Mouse (Mus musculus) midbrain, embryonic 14.5 days (tissue): ENCODE data around the gene Spata33. TPM values are rescaled to one million over a fixed set of nuclear protein-coding genes. Genes with fewer than 3 reads are reported as not detected.

ENCODE experiments used
- ATAC-seq: fragments of 200-750 bp; cut with Nextera tagmentation; 2 replicates; pipeline ENCODE4 v1.8.0; 2017; ENCODE audit warnings: moderate number of reproducible peaks, moderate library complexity; ENCODE audit not compliant: low FRiP score, low TSS enrichment
- DNase-seq: peaks from one replicate; pipeline ENCODE4 v3.0.0-alpha.2; 2015
- H3K27ac ChIP-seq: fragments of 300-500 bp; sonication (generic); replicated peaks from 2 replicates; pipeline ENCODE4 v1.5.1; 2014; ENCODE audit warnings: mild to moderate bottlenecking, low read depth, low read length, moderate library complexity
- H3K27me3 ChIP-seq: fragments of 300-500 bp; sonication (generic); 2 replicates; pipeline ENCODE4 v1.6.1; 2014; ENCODE audit warnings: low read length, control low read depth, mixed read lengths; ENCODE audit not compliant: control insufficient read depth, insufficient read depth
- H3K36me3 ChIP-seq: fragments of 300-500 bp; sonication (generic); 2 replicates; pipeline ENCODE4 v1.6.1; 2014; ENCODE audit warnings: low read length, control low read depth; ENCODE audit not compliant: control insufficient read depth, insufficient read depth
- H3K4me1 ChIP-seq: fragments of 300-500 bp; sonication (generic); 2 replicates; pipeline ENCODE4 v1.6.1; 2014; ENCODE audit warnings: mild to moderate bottlenecking, antibody characterized with exemption, low read length, control low read depth; ENCODE audit not compliant: control insufficient read depth, insufficient read depth
- H3K4me2 ChIP-seq: fragments of 300-500 bp; sonication (generic); 2 replicates; pipeline ENCODE4 v1.6.1; 2014; ENCODE audit warnings: mild to moderate bottlenecking, low read length, moderate library complexity
- H3K4me3 ChIP-seq: fragments of 300-500 bp; sonication (generic); replicated peaks from 2 replicates; pipeline ENCODE4 v1.5.1; 2014; ENCODE audit warnings: low read depth, low read length
- H3K9ac ChIP-seq: fragments of 300-500 bp; sonication (generic); replicated peaks from 2 replicates; pipeline ENCODE4 v1.6.1; 2014; ENCODE audit warnings: mild to moderate bottlenecking, low read length, moderate library complexity
- H3K9me3 ChIP-seq: fragments of 300-500 bp; sonication (generic); 2 replicates; pipeline ENCODE4 v1.6.1; 2016; ENCODE audit warnings: low read length, control low read depth, mixed read lengths; ENCODE audit not compliant: control insufficient read depth
- WGBS: fragments of 180-500 bp; shearing (Covaris S2); extraction: QIAGEN DNeasy Blood & Tissue Kit; methylation state at CpG from one replicate; pipeline ENCODE4 v1.1.7; 2014; 5-methylcytosine and 5-hydroxymethylcytosine counted together
- polyA plus RNA-seq: library from polyadenylated mRNA; unstranded; fragments of >200 nt; fragmentation: Nextera tagmentation; extraction: Ambion mirVana; gene quantifications from 2 replicates; pipeline ENCODE4 v1.2.1, GENCODE M21; 2014

Spata33 gene
- polyA plus RNA-seq = 5.3 and 6.9 TPM in 2 replicates

DNA sequence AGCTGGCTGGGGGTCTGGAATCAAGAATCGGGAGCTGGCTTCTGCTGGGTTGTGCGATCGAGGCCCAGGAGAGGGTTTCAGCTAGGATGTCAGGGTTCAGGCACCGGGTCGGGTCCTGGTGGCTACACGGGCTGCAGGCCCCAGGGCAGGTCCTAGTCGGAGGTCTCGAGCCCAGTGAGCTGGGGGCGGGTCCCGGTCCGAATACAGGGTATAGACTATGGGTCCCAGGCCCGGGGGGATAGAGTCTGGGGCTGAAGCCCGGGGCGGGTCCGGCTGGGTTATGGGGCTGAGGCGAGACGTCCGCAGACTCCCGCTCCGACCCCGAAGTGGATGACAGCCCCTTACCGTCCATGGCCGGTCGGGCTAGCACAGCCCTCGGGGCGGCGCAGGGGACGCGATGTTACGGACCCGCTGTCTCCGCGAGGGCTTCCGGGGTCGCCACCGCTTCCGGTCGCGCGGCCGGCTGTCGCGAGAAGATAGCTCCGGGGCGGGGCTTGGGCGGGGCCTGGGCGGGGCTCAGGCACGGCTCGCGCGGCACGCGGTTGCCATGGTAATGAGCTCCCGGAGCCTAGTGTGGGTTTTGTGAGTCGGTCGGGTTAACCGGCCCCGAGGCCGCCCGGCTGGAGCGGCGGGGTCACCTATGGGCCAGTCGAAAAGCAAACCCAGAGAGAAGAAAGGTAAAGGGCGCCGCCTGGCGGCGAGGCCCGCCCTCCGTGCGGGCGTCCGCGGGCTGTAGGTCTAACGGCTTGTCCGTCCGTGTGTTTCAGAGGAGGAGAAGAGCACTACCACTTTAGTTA is at the start of gene Spata33, which contains the start of gene Chmp1a:
Gene Spata33 (plus strand): TSS at position 512 of the 797 bp plus-strand sequence.
Gene Chmp1a (minus strand): TSS at position 443 of the 797 bp plus-strand sequence.
- Histone ChIP-seq H3K9me3 (no peaks in the 10 kb centered on the region), H3K27ac (peak within 1 kb of the TSS; percentile 66), H3K27me3 (no peaks in the 10 kb centered on the region), H3K4me1 (peaks cover 16% of the 10 kb centered on the region), H3K4me3 (peak within 1 kb of the TSS; percentile 94), H3K9ac (peak within 1 kb of the TSS; percentile 95), H3K36me3 (peaks cover 27% of the 10 kb centered on the region), H3K4me2 (peak within 1 kb of the TSS; percentile 93)
- ATAC-seq (peak; percentile 93), DNase-seq (peak; percentile 97)
- under 1% methylated on average over 75 of the region's 76 CpGs for WGBS

DNA sequence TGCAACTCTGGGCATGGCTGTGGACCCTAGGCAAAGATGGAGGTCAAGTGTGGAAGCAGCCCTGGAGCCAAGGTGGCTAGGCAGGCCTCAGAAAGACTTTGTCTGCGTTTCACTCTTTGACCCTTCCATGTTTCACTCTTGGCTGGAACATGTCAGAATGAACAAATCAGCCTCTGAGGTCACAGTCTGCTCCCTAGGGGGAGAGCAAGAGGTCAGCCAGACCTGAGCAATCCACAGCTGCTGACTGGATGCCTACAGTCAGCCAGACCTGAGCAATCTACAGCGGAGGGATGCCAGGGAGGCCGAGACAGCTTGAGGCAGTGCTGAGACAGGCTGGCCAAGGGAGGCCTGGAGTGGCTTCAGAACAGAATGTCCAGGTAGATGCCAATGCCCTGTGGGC is 31.2 kb upstream of the Spata33 start:
- no peaks in the 10 kb centered on the region for H3K36me3 ChIP-seq
- WGBS = 84% methylated on average over 3 of the region's 3 CpGs
- no peaks in the 10 kb centered on the region for H3K4me1 ChIP-seq
- no peak overlapping the region for H3K4me3 ChIP-seq
- no peak overlapping the region for H3K4me2 ChIP-seq
- H3K27ac ChIP-seq = no peak overlapping the region
- no peaks in the 10 kb centered on the region for H3K27me3 ChIP-seq
- DNase-seq (no peak), ATAC-seq (no peak)
- no peaks in the 10 kb centered on the region; the same call in 1 of the 2 replicates for H3K9me3 ChIP-seq
- H3K9ac ChIP-seq = no peak overlapping the region

DNA sequence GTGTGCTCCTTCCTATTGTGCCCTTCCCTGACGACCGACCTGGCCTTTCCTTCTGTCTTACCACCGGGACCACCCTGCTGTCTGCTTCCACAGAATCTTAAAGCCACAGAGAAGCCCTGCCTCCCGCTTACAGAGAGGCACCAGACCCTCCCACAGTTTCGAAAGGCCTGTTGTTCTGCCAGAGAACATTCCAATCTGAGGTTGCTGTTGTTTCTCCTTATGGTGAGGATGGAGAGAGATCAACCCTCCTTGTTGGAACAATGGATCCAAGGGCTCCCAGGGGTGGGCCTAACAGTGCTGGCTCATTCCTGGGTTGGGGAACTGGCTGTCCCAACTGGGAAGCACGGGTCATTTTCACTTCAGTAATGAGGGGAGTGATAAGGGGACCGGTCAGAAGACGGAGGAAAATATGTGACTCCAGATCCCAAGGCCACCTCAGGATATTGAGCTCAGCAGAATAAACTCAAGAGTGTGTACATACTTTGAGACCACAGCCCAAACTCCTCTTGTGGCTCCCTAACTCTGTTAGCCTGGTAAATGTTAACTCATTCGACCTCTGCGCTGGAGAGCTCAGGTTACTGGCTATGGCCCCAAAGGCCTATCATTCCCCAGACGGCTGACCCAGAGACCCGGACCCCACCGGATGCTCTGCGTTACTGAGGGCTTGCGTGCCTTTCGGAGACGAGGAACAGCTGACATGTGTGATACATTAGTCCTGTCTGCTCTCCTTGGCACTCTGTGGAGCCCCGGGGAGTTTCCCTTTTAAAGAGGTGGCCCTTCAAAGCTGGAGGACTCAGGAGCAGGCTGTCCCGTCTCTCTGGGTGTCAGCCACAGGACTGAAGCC is 26.8 kb upstream of the Spata33 start, which contains the start of gene Dpep1:
Gene Dpep1 (plus strand): TSS at position 677 of the 844 bp plus-strand sequence.
- no peak for ATAC-seq
- 61% methylated on average over 19 of the region's 19 CpGs for WGBS

DNA sequence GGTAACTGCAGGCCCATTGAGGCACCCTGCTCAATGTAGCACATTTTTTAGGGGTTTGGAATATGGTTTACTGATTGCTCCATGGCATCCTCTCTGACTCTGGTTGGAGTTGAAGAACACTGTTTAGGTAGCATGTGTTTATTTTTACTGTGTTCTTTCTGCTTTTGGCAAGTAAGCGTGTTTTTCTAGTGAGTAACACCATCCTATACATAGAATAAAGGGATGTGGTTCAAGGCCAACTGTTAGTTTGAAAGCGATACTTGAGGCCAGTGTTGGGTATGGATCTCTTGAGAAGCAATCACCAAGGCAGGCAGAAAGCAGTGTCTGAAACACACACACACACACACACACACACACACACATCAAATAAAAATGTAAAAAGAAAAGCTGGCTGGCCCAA is 24.6 kb upstream of the Spata33 start:
- H3K4me2 ChIP-seq = no peak overlapping the region
- DNase-seq = no peak
- H3K27me3 ChIP-seq = no peaks in the 10 kb centered on the region
- H3K27ac ChIP-seq = no peak overlapping the region
- 92% methylated on average over 2 of the region's 2 CpGs for WGBS
- no peaks in the 10 kb centered on the region for H3K4me1 ChIP-seq
- H3K9me3 ChIP-seq = no peaks in the 10 kb centered on the region
- H3K36me3 ChIP-seq = no peaks in the 10 kb centered on the region
- no peak for ATAC-seq
- H3K4me3 ChIP-seq = no peak overlapping the region
- no peak overlapping the region for H3K9ac ChIP-seq

More for the DNA sequence above, 26.8 kb upstream of the Spata33 start, which contains the start of gene Dpep1:
- Histone ChIP-seq H3K9ac (no peak within 1 kb of the TSS), H3K27me3 (no peaks in the 10 kb centered on the region), H3K4me3 (no peak within 1 kb of the TSS), H3K4me1 (no peaks in the 10 kb centered on the region), H3K4me2 (no peak within 1 kb of the TSS), H3K27ac (no peak within 1 kb of the TSS), H3K9me3 (no peaks in the 10 kb centered on the region), H3K36me3 (no peaks in the 10 kb centered on the region)
- no peak for DNase-seq

DNA sequence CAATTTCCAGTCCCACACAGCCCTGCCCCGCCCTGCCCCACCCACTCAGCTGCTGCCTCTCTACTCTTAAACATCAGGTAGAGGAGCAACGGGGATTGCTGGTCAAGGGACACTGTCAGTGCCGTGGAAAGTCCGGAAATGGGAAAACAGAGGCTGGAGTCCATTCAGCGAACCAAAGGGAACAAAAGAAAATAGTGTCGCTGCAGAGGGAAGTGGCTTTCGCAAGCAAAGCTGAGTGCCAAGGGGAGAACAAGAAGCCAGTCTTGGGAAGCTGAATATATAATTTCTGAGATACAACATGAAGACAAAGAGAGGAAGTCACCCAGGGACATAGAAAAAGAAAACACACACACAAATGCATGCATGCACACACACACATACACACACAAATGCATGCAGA is 23.8 kb upstream of the Spata33 start:
- Histone ChIP-seq H3K36me3 (no peaks in the 10 kb centered on the region), H3K4me3 (no peak overlapping the region), H3K27me3 (no peaks in the 10 kb centered on the region), H3K4me2 (no peak overlapping the region), H3K27ac (no peak overlapping the region), H3K9ac (no peak overlapping the region), H3K4me1 (no peaks in the 10 kb centered on the region), H3K9me3 (no peaks in the 10 kb centered on the region)
- no peak for DNase-seq
- 81% methylated on average over 7 of the region's 7 CpGs for WGBS
- no peak for ATAC-seq

DNA sequence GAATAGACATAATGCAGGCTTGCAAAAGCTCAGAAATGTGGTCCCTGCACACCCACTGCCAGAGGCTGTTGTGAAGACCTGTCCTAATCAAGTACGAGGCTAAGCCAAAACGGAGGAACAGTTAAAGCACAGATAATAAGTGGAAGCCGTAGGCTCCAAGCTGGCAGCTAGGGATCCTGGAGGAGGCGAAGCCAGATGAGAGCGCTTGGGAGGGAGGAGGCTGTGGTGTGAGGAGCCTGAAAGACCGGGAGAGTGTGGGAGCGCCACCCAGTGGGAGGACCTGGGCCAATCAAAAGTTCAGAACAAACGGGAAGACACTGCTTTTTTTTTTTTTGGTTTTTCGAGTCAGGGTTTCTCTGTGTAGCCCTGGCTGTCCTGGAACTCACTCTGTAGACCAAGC is 22.0 kb upstream of the Spata33 start:
- Histone ChIP-seq H3K4me3 (no peak overlapping the region), H3K27ac (no peak overlapping the region), H3K27me3 (no peaks in the 10 kb centered on the region), H3K4me1 (no peaks in the 10 kb centered on the region), H3K9me3 (no peaks in the 10 kb centered on the region), H3K36me3 (no peaks in the 10 kb centered on the region), H3K9ac (no peak overlapping the region), H3K4me2 (no peak overlapping the region)
- 6% methylated on average over 9 of the region's 9 CpGs for WGBS
- DNase-seq (peak; percentile 78), ATAC-seq (no peak)

DNA sequence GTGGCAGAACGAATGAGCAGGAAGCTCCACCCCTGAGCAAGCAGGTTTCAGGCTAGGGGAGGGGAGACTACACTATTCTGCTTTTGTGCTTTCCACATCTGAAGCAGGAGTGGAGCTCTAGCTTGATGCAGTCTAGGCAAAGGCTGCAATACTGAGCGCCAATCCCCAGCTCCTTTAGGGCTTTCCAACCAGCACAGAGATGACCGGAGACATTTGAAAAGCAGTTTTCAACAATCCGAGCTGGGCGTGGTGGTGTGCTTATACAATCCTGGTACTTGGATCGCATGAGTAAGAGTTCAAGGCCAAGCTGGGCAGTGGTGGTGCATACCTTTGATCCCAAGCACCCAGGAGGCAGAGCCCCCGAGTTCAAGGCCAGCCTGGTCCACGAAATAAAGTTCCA is 20.7 kb upstream of the Spata33 start:
- H3K27me3 ChIP-seq = no peaks in the 10 kb centered on the region
- H3K27ac ChIP-seq = no peak overlapping the region
- no peak for ATAC-seq
- WGBS = 57% methylated on average over 8 of the region's 8 CpGs
- no peak overlapping the region for H3K4me3 ChIP-seq
- H3K4me1 ChIP-seq = no peaks in the 10 kb centered on the region
- H3K9me3 ChIP-seq = no peaks in the 10 kb centered on the region
- H3K4me2 ChIP-seq = no peak overlapping the region
- no peak overlapping the region for H3K9ac ChIP-seq
- H3K36me3 ChIP-seq = no peaks in the 10 kb centered on the region
- no peak for DNase-seq

DNA sequence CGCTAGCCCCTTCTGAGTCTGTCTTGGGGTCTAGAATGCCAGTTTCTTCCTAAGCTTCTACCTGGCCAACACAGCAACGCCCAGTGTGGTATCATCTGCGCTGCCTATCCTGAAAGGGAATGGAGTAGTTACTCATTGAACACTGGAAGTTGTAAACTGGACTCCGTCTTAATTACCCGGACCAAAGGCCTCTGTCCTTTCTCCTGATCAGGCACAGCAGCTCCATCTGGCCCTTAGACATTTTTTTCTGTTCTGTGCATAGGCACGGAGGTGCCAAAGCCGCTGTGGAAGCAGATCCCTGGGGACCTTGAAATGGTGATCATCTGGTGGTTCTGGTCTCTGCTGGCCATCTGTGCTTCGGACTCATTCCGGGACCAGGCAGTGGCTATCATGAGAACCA is 18.9 kb upstream of the Spata33 start:
- 89% methylated on average over 9 of the region's 9 CpGs for WGBS
- H3K4me3 ChIP-seq = no peak overlapping the region

More for the DNA sequence above, 18.9 kb upstream of the Spata33 start:
- Histone ChIP-seq H3K9ac (no peak overlapping the region), H3K4me1 (no peaks in the 10 kb centered on the region), H3K27me3 (no peaks in the 10 kb centered on the region), H3K36me3 (no peaks in the 10 kb centered on the region), H3K9me3 (no peaks in the 10 kb centered on the region), H3K27ac (no peak overlapping the region), H3K4me2 (no peak overlapping the region)
- ATAC-seq (no peak), DNase-seq (no peak)
